Mouse (Mus musculus): ENCODE results near the gene Fam71d. TPM values are rescaled to one million over a fixed set of nuclear protein-coding genes. Genes with fewer than 3 reads are reported as not detected.

Gene Fam71d
- polyA plus RNA-seq, 1 experiment from 2014 or later, result not detected

Other genes with a start within 250 kb of the Fam71d start
- 28.7 and 29.6 TPM in 2 replicates for gene Mpp5, start 57.4 kb downstream of the Fam71d start, polyA plus RNA-seq (2016; fragmentation: Nextera tagmentation; extraction: Ambion mirVana)
- gene Atp6v1d, start 170.1 kb downstream of the Fam71d start, polyA plus RNA-seq (2016; fragmentation: Nextera tagmentation; extraction: Ambion mirVana), result 67.7 and 67.9 TPM in 2 replicates
- 310 and 316 TPM in 2 replicates for gene Eif2s1, start 170.3 kb downstream of the Fam71d start, polyA plus RNA-seq (2016; fragmentation: Nextera tagmentation; extraction: Ambion mirVana)
- 2.1 and 3.2 TPM in 2 replicates for gene Plek2, start 215.4 kb downstream of the Fam71d start, polyA plus RNA-seq (2016; fragmentation: Nextera tagmentation; extraction: Ambion mirVana)

Data from embryonic facial prominence, embryonic 10.5 days (tissue).